Mouse (Mus musculus) cerebellum, adult 9-11 months (tissue): Measurements from ENCODE around the gene Sox11.

Experiments used
- DNase-seq: peaks from one replicate; pipeline ENCODE4 v3.0.0; 2022

The Sox11 gene

DNA sequence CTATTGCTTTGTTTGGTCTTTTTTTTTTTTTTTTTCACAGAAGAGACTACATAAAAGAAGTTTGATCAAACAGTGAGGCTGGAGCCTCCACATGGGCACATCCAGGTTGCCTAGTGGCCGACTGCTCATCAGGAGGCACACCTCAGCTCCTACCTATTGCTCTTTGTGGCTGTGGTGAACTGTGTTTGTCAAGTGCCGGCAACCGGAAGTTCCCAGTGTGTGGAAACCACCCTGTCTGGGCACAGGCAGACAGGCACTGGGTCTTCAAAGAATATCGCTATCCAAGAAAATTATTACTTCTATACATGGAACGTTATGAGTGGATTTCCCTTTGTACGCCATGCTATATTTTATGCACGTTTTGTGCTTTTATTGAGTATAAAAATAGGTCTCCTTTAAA is 6.0 kb downstream of the Sox11 start:
- DNase-seq: no peak

DNA sequence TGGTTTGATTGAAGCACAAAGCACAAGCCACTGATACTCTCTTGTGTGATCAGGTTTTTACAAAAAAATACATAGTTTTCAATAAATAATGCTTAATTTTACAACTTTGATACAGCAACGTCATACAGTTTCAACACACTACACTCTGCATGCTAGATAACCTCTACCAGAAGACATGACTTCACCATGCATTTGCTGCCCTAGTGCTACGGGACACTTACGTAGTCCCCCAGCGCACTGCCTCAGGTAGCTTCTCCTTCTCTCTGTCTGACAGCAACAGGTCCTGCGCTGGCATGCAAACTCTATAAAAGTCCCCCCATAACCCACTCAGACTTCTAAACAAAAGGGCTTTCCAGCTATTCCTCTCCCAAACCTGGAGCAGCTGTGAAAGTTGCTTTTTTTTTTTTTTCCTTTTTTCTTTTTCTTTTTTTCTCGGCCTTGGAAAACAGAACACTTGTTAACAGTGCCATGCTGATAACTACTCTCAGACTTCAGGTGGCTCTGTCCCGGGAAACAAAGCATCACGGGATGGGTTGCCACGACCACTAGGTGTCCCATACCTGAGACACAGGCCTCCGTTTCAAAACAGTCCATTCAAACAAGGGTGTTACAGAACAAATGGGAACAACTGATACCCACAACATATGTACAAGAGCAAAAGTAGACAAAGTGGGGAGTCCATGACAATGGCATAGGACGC is 6.9 kb downstream of the Sox11 start:
- no peak for DNase-seq

DNA sequence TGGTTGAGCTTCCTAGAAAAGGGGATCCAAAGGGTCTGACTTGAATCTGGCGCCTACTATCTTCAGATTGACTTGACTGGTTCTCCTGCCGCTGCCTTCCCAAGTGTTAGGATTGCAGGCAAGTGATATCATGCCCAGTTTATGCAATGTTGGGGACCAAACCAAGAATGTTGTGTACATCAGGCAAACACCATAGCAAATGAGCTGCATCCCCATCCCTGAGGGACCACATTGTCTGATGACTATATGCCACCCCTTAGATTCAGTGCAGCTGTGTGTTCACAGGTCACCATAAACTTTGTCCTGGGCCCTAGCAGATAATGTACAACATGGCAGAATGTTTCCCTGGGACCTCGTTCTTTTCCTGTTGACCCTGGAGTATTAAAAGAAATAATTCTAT is 8.8 kb downstream of the Sox11 start:
- no peak for DNase-seq

DNA sequence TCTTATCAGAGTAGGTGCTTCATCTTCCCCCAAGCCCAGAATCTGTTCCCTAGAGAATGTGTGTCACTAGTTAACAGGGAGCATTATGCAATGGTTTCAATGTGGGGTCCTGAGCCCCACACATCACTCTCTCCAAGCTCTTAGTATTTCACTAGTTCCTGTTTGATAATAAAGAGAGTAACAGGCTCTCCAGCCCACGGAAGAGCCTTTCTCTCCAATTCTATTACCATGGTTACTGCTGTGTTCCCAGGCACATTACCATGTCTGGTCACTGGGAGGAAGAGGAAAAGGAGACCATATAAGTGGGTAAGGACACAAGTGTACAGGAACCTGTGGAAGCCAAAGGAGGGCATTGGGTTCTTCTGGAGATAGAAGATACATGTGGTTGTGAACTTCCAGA is 19.0 kb downstream of the Sox11 start:
- DNase-seq: no peak

DNA sequence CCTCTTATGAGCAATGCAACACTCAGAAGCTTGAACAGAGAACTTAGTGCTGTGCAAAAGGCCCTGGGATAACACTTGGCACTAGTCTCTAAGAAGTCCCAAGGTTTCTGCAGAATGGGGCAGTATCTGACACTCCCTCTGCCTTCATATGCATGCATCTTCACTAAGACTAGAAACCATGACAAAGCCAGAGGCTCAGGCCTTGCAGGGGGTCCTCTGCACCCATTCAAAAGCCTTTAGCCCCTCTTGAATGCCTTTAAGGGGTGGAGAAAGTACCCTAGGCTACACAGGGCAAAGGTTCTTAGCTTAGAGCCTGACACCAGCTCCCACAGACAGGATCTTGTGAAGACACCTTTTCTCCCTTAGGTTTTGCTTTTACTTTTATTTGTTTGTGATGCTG is 21.7 kb downstream of the Sox11 start:
- DNase-seq: no peak

GRCm38 (mm10) chr12:27312985-27313384 is 29.4 kb downstream of the Sox11 start:
- DNase-seq: no peak

DNA sequence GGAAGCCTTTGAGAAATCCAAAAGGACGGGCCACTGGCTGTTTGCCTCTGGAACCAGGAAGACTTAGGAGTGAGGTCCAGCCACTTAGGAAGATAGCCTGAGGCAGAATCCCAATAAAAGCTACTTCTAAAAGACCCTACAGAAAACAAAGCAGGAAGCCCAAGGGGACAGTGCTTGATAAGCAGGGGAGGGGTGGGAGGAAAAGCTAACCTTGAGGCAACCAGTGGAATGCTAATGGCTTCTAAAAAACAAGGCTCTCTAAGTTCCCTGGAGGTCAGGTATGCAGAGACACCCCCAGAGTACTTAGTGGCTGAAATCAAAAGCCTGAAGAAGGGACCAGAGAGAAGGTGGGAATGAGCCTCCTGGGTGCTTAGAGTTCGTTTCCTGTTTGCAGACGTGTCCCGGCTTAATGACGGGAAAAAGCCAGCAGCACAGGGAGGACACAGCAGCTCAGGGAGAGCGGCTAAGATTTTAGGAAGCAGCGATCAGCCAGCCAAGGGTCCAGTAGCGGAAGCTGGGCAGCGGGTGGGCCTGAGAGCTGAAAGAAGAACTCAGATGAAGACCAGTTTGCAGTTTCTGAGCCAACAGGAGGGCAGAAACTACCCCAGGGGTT is 30.4 kb downstream of the Sox11 start:
- no peak for DNase-seq

- no peak for DNase-seq
Observed at GRCm38 (mm10) chr12:27311316-27311832, 31.0 kb downstream of the Sox11 start.

DNA sequence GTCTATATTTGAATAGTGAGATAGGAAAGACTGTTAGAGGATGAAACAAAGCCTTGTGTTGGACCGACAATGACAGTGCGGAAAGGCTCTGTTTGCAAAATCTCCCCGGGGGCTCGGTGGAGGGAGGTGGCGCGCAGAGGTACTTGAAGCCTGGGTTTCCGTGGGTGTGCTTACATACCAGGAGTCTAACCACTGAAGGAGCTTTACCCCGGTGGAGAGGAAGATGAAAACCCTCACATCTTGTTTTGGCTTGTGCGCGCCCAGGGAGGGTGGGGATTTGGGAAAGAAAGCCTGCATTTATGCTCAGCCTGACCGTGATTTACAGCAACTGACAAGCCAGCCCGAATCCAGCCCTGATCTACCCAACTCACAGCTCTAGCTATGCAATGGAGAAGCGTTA is 31.7 kb downstream of the Sox11 start:
- no peak for DNase-seq

DNA sequence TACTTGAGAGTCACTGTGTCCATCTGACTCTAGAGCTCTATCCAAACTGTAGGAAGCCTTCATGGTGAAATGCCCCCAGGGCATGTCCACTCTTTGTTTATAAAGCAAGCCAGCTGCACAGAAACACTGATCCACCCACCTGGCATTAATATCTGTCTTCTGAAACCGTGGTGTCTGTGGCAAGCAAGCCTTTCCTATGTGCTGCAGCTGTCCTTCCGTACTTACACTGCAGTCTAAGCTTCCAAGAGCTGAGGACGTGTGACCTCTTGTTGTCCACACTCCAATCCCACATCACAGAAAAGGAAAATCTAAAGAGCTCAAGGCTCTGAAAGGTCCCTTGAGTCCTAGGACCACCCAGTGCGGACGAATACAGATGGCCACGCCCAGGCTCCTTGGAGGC is 32.4 kb downstream of the Sox11 start:
- DNase-seq: no peak

DNA sequence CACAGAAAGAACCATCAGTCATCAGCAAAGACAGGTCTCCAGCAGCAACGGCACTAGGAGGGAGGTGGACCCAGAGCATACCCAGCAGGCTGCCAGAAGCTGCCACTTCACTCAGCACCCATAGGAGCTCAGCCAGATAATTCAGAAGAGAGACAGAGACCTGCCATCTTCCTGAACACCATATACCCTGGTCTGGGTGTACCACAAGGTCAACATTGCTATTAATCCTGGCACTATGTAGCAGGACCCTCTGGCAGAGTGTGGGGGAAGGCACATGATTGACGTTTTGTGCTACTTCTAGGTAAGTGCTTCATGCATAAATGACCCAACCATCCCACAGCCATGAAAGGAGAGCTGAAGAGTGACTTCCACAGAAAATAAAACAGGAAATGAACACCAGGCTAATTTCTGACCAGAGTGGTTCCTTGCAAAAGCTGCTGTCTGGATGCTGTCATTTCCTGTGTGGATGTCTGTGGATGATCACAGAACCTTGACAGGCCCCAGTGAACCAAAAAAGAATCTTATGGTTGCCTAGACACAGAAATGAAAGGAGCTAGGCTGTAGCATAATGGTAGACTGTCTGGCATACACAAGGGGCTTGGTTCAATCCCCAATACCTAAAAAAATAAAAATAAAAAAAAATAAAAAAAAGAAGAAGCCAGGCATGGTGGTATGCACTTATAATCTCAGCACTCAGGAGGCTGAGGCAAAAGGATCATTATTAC is 37.5 kb downstream of the Sox11 start:
- no peak for DNase-seq

DNA sequence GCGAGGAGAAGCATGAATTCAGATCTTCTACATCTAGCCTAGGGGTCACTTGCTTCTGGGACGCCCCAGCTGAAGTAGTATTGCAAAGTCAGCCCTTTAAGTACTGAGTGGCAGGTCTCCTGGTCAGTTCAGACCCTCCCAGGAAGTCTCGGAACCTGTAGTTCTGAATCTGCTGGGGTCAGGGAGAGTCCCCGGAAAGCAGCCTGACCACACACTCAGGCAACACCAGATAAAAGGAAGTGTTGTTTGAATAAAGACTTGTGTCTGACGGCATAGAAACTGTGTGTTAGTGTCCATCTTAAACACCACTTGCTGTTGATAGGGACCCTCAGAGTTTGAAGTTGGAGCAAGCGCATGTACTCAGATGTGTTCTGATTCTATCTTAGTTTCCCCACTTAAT is 39.2 kb downstream of the Sox11 start:
- DNase-seq: no peak

DNA sequence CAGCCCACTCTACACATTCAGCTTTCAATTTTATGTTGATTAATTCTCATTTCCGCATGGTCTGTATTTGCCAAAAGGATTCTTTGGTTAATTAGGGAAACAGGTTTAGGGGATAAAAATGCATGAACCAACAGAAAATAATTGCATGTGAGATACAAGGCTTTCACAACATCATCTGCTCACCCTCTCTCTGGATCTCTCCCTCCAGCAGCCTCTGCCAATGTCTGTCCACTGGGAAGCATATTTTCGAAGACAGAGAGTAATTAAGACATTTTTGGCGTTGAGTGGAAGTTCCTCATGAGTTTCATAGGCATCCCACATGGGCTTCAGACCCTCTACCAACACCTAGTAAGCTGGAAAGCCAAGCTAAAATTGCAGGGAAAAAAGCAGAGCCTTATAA is 43.7 kb downstream of the Sox11 start:
- no peak for DNase-seq

GRCm38 (mm10) chr12:27294191-27294590 is 48.2 kb downstream of the Sox11 start:
- DNase-seq: no peak

DNA sequence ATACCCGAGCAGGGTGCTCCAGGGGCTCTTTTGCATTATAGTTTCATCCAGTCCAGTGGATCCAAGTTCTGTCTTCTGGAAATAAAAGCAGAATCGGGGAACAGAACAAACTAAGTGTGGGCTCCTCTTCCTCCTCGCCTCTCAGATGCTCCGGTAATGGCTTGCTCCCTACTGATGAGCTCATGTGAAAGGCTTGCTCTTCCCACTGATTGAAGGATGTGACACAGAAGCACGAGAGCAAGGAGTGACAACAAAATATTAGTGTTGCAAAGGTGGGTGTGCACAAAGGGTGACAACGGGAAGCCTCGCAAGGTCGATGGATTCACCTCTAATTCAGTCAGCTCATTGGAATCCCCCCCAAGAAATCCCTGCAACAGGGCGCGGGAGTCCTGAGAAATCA is 48.6 kb downstream of the Sox11 start:
- DNase-seq: no peak

DNA sequence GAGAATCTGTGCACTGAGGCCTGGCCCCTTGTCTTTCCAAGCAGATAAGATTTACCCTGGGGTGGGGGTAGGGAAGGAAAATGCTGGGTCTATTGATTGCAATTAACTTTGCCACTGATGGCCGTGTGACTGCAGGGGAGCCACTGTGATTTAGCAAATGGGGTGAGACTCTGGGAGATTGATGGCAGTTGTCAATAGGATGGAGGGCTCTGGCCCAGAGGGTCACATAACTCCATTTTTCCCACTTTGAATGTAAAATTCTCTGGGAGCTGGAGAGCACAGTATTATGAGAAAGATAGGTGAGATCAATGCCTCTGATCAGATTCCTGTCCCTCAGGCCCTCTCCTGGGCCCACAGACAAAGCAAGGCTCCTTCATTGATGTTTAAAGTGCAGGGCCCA is 49.2 kb downstream of the Sox11 start:
- no peak for DNase-seq
